Mouse (Mus musculus) neural tube, embryonic 10.5 days (tissue): ENCODE results near the gene Gm12253.

Experiments
- DNase-seq: peaks from one replicate; pipeline ENCODE4 v3.0.0-alpha.2; 2017; ENCODE audit warnings: low spot score; ENCODE audit errors: extremely low spot score

Gene Gm12253

GRCm38 (mm10) chr11:58432259-58432658, at the start of gene Gm12253:
TSS of gene Gm12253 (plus strand) at chr11:58432559.
- no peak for DNase-seq

- no peak for DNase-seq
Observed at GRCm38 (mm10) chr11:58399985-58400645, 32.2 kb upstream of the Gm12253 start.

GRCm38 (mm10) chr11:58400655-58401054, 31.7 kb upstream of the Gm12253 start:
- DNase-seq = no peak

- no peak for DNase-seq
Observed at GRCm38 (mm10) chr11:58408066-58408465, 24.3 kb upstream of the Gm12253 start.

GRCm38 (mm10) chr11:58418336-58418735, 14.0 kb upstream of the Gm12253 start:
- no peak for DNase-seq

- DNase-seq = no peak
Observed at GRCm38 (mm10) chr11:58420815-58421214, 11.5 kb upstream of the Gm12253 start, which contains the start of gene 1810065E05Rik. TSS of gene 1810065E05Rik (plus strand) at chr11:58421111.

- DNase-seq = no peak
Observed at GRCm38 (mm10) chr11:58437866-58438265, 5.5 kb downstream of the Gm12253 start.

- no peak for DNase-seq
Observed at GRCm38 (mm10) chr11:58452759-58453158, 20.4 kb downstream of the Gm12253 start, which contains the start of gene Lypd9. TSS of gene Lypd9 (minus strand) at chr11:58452923.

- DNase-seq = no peak
Observed at GRCm38 (mm10) chr11:58453592-58453991, 21.2 kb downstream of the Gm12253 start.

GRCm38 (mm10) chr11:58462170-58462569, 29.8 kb downstream of the Gm12253 start, which contains the start of gene Olfr30:
TSS of gene Olfr30 (minus strand) at chr11:58462270.
- DNase-seq = no peak
